Mouse (Mus musculus): Measurements from ENCODE around the gene Tdp2.

Tdp2 gene

GRCm38 (mm10) chr13:24831353-24832130, at the start of gene Tdp2, which contains the start of gene Acot13:
Gene Tdp2 (plus strand): TSS chr13:24831679.
Gene Acot13 (minus strand): TSS chr13:24831540.
- in situ Hi-C loops (cut with MseI, MboI), result no loop called here

DNA sequence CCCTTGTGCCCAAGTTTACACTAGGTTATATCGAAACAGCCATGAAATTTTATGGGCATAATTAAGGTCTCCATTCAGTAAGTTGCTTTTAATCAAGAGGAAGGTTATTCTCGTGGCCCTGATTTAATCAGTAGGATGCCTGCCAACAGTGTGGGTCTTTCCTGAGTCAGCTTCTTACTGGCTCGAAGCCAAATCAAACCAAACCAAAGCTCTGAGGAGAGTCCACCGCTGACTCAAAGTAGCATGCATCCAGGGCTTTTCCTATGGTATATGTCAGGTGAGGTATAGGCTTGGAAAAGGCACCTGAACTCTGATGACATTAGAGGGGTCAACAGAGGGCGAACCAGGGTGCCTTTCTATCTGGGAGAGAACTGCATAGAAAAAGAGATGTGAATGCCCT, 49.6 kb upstream of the Tdp2 start:
- in situ Hi-C loops (cut with MseI, MboI), result no loop called here

GRCm38 (mm10) chr13:24786014-24786490, 45.4 kb upstream of the Tdp2 start:
- in situ Hi-C loops (cut with MseI, MboI), result no loop called here

GRCm38 (mm10) chr13:24787477-24787876, 44.0 kb upstream of the Tdp2 start:
- in situ Hi-C loops (cut with MseI, MboI), result no loop called here

DNA sequence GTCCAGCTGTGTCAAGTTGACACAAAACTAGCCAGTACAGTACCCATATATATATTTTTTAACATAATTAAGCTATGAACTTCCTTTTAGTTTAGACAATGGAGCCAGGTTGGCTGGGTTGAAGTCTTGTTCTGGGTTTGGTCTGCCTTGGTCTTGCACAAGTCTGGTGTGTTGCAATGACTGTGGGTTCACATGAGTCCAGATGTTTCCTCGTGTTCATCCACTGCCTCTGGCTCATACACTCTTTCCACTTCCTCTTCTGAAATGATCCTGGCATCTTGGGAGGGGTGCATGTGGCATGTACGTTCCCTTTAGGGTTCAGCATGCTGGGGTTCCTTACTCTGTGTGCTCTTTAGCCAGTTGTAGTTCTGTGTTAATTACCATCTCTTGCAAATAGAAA, 40.1 kb upstream of the Tdp2 start:
- in situ Hi-C loops (cut with MseI, MboI), result no loop called here

GRCm38 (mm10) chr13:24792411-24793045, 39.0 kb upstream of the Tdp2 start:
- in situ Hi-C loops (cut with MseI, MboI), result no loop called here

- in situ Hi-C loops (cut with MseI, MboI), result no loop called here
These were observed 32.8 kb upstream of the Tdp2 start for GRCm38 (mm10) chr13:24798686-24799085.

DNA sequence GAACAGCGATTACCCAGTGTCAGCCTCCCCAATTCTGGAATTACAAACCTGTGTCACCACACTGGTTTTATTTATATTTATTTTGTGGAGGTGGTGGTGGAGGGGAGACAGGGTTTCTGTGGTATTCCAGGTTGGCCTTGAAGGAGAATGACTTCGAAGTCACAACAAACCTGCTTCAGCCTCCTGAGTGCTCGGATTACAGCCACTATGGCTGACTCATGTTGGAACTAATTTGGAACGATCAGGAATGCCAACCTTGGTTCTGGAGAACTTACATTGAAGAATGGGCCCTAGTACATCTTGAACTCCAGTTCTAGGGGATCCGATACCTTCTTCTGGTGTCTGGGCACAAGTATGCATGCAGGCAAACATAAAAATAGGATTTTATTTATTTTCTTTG, 32.1 kb upstream of the Tdp2 start:
- in situ Hi-C loops (cut with MseI, MboI), result no loop called here

DNA sequence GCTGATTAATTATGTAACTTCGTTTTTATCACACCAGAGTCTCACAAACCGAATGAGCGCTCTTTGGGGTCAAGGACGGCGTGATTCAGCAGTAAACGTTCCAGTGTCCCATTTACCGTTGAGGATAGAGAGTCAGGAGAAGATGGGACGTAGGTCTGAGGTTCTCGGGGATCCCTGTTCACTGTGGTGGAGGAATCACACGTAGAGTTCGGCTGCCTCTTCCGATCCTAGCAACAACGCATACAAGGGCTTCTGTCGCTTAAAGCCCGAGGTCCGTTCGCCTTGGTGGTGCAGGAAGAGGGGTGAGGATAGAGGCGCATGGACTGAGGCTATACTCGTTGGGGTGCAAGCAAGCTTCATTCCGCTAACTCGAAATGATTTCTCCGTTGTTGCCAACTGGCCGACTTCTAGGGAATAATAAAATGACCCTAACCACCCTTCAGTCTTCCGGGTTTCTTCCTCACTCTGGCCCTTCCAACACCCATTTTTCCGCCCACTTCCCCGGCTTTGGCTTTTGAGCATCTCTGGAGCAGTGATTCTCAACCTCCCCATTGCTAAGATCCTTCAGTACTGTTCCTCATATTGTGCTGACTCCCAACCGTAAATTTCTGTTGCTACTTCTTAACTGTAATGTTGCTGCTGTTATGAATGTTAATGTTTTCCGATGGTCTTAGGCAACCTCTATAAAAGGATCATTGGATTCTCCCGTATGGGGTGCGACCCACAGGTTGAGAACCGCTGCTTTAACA, 31.4 kb upstream of the Tdp2 start:
- in situ Hi-C loops (cut with MseI, MboI), result no loop called here

DNA sequence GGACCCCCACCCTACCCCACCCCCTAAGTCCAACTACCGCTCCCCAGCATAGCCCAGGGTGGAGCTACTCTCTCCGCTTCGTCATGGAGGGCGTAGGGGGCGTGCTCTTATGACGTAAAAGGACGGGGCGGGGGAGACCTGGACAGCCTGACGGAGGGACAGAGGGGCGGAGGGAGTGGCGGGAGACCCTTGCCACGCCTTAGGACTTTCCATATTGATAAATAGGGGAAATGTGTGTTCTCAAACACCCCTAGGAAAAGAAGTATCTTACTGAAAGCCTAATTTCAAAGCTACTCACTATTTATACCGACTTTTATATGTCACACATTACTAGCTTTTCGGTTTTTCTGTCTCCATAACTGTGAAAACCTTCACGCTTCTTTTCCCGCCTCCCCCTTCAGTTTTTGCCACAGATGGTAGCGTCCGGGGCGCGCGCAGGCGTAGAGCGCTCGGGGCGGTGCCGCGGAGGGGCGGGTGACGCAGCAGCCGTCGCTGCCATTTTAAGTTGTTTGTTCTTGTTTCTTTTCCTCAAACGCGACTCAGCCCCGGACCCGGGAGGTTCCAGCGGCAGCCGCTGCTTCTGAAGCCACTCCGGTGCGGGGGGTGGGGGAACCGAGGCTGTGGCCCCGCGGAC, 30.7 kb upstream of the Tdp2 start:
- in situ Hi-C loops (cut with MseI, MboI), result no loop called here

GRCm38 (mm10) chr13:24801308-24801921, 30.1 kb upstream of the Tdp2 start, which contains the start of gene BC005537:
Gene BC005537 (plus strand): TSS chr13:24801657.
- in situ Hi-C loops (cut with MseI, MboI), result no loop called here

DNA sequence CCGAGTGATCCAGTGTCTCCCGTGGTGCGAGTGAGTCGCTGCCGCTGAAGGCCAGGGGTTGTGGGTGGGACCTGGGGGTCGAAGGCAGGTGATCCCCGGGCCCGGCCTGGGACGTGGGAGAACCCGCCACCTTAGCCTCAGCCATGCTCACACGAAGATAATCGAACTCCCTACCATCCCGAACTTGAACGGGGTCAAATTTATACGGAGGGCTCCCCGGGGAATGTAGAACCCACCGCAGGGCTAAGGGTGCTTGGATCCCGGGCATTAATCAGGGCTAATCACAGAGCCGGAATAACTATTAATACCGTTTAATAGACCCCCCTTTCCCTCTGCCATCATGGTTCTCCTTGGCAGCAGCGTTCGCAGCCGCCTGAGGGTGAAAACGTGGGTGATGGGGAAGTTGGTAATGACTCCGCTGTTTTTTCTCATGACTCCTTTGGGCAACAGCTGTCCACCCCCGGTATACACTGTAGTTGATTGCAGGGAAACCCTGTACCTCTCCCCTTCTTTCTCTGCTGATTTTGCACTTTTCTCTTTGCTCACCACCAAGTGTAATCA, 29.3 kb upstream of the Tdp2 start:
- in situ Hi-C loops (cut with MseI, MboI), result no loop called here

DNA sequence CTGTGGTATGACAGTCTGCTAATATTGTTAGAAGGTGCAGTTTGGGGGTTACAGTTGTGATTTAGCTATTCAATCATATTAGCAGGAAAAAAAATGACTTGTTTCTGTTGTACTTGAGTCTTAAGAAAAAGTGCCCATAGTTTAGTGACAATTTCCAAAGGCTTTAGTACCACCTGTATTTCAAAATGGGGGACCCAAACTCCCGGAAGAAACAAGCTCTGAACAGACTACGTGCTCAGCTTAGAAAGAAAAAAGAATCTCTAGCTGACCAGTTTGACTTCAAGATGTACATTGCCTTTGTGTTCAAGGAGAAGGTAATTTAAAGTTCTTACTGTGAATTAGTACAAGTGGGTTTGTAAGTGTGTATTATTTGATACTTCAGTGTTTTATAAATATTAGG, 28.3 kb upstream of the Tdp2 start:
- in situ Hi-C loops (cut with MseI, MboI), result no loop called here

GRCm38 (mm10) chr13:24806079-24806478, 25.4 kb upstream of the Tdp2 start:
- in situ Hi-C loops (cut with MseI, MboI), result no loop called here

DNA sequence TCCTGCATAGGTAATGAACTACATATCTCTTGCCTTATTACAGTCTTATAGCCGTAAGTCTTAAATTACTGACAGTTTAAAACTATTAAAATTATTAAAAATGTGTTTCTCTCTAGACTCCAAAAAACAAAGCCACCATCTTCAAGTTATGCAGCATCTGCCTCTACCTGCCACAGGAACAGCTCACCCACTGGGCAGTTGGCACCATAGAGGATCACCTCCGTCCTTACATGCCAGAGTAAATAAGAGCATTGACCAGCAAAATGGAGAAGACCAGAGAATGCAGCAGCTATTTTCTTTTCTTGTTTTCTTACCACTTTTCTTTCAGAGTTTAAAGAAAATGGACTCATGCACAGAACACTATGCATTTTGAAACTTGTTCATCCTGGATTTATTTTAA, 19.0 kb upstream of the Tdp2 start:
- in situ Hi-C loops (cut with MseI, MboI), result no loop called here

DNA sequence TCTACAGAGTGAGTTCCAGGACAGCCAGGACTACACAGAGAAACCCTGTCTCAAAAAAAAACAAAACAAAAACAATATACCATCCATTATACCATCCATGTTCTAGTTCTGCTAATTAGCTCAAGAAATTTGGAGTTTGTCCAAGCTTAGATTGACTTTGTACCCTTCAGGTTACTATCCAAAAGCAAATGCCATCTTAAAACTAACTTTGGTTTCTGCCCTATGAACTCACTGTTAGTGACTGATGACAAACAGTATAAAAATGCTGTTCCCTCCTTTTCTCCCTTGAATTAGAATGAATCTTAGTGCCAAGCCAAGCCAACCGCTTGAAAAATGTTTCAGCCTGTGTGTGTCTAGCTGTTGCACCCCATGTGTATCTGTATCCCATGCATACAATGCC, 16.9 kb upstream of the Tdp2 start:
- in situ Hi-C loops (cut with MseI, MboI), result no loop called here

DNA sequence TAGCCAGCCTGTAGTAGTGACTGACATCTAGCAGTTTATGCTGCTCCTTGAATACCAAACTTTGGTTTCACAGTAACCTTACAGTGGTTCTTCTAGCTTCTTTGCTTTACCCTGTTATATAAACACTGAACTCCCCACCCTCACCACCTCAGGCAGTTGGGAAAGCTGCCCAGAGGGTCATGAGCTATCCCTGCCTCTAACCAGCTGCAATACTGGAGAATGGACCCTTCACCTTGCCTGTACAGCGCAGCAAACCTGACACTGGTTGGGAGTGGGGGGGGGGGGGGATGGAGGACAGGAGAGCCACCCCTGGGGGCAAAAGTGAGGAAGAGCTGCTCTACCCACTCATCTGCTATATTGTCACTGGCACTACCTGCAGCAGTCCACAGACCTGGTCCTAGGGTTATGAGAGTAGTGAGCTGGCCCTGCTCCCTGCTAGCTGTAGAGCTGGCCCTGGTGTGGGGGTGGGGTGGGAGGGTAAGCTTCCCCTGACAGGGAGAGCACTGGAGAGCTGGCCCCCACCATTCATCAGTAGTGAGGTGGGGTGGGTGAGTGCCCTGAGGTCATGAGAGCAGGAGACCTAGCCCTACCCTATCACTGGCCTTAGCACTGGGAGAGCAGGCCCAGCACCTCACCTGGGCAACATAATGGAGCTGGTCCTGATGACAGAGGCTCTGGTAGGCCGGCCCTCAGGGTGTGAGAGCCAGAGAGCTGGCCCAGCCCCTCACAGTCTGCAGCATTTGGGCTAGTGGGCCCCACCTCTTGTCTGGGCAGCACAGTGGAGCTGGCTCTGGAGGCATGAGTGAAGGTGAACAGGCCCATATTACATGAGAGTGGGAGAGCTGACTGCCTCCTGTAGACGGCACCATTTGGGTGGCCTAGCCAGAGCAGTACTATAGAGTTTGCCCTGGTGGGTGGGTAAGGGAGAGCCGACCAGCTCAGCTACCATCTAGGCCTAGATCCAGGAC, 15.1 kb upstream of the Tdp2 start:
- in situ Hi-C loops (cut with MseI, MboI), result no loop called here

- in situ Hi-C loops (cut with MseI, MboI), result no loop called here
These were observed 11.5 kb upstream of the Tdp2 start for GRCm38 (mm10) chr13:24819931-24820330.

DNA sequence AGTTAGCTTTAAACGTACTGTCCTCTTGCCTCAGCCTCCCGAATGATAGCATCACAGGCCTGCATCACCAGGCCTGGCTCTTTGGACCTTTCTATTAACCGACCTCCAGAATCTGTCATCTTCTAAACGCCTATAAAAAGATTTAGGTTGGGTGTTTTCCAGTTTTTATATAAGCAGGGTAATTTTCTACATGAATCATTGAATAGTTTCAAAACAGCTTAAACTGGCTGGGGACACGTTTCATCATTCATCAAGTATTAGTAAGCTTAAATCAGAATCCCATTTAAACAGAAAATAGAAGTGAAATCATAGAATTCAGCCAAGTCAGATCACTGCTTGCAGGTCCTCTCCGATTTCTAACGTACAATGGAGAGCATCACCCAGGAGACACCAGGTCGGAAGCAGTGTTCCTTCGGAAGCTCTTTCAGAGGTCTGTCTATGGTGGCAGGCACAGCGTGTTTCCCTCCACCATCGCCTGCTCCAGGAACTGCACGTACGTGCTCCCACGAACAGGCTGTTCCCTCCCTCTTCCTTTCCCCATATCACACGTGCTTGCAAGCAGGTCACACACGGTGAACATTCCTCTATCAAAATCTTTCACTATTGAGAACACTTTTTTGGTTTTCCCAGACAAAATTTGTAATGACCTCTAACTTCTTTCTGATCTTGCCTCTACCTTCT, 8.7 kb upstream of the Tdp2 start:
- in situ Hi-C loops (cut with MseI, MboI), result no loop called here
